Mouse (Mus musculus) CH12.LX (cell line): ENCODE measurements around the gene Gm20431.

Experiments used
- CHD1 ChIP-seq: IDR thresholded peaks from 2 replicates; pipeline ENCODE4 v1.6.1; 2012; ENCODE audit warnings: low read depth, low read length, improper control_type of control experiment, inconsistent platforms
- CTCF ChIP-seq, 2 experiments: IDR thresholded peaks in 1 of 2; conservative IDR thresholded peaks in 1 of 2; 2 replicates each; pipeline ENCODE4 v1.5.1; 2011 to 2012; ENCODE audit warnings: low read depth in 2 of 2, low read length in 2 of 2, improper control_type of control experiment in 1 of 2, inconsistent platforms in 1 of 2, mild to moderate bottlenecking in 1 of 2, moderate library complexity in 1 of 2
- E2F4 ChIP-seq: IDR thresholded peaks from 2 replicates; pipeline ENCODE4 v1.6.1; 2011; ENCODE audit warnings: low read depth, low read length, improper control_type of control experiment; ENCODE audit not compliant: insufficient replicate concordance
- EP300 ChIP-seq: IDR thresholded peaks from 2 replicates; pipeline ENCODE4 v1.6.1; 2011; ENCODE audit warnings: low read length, improper control_type of control experiment
- GABPA ChIP-seq: IDR thresholded peaks from 2 replicates; pipeline ENCODE4 v1.6.1; 2012; ENCODE audit warnings: low read depth, low read length, improper control_type of control experiment, inconsistent platforms; ENCODE audit not compliant: insufficient replicate concordance
- HCFC1 ChIP-seq: IDR thresholded peaks from 2 replicates; pipeline ENCODE4 v1.6.1; 2012; ENCODE audit warnings: low read depth, mild to moderate bottlenecking, inconsistent platforms, low read length, improper control_type of control experiment
- MYC ChIP-seq: IDR thresholded peaks from 2 replicates; pipeline ENCODE4 v1.6.1; 2011; ENCODE audit warnings: low read depth, mild to moderate bottlenecking, improper control_type of control experiment, low read length
- POLR2A ChIP-seq: IDR thresholded peaks from 2 replicates; pipeline ENCODE4 v1.6.1; 2011; ENCODE audit warnings: low read depth, mild to moderate bottlenecking, improper control_type of control experiment, low read length
- RAD21 ChIP-seq: IDR thresholded peaks from 2 replicates; pipeline ENCODE4 v1.6.1; 2011; ENCODE audit warnings: low read depth, mild to moderate bottlenecking, low read length, improper control_type of control experiment, moderate library complexity
- RCOR1 ChIP-seq: conservative IDR thresholded peaks from 2 replicates; pipeline ENCODE4 v1.6.1; 2012; ENCODE audit warnings: low read depth, mild to moderate bottlenecking, inconsistent platforms, low read length, improper control_type of control experiment
- TCF12 ChIP-seq: IDR thresholded peaks from 2 replicates; pipeline ENCODE4 v1.6.1; 2014; ENCODE audit warnings: low read depth, mild to moderate bottlenecking, inconsistent platforms, low read length, improper control_type of control experiment
- USF1 ChIP-seq: IDR thresholded peaks from 2 replicates; pipeline ENCODE4 v1.6.1; 2014; ENCODE audit warnings: low read depth, mild to moderate bottlenecking, inconsistent platforms, low read length, improper control_type of control experiment
- ZNF384 ChIP-seq: IDR thresholded peaks from 2 replicates; pipeline ENCODE4 v1.6.1; 2012; ENCODE audit warnings: low read depth, low read length, improper control_type of control experiment, inconsistent platforms

GRCm38 (mm10) chr2:167641337-167641736, 20.0 kb downstream of the Gm20431 start:
- peak; percentile 24 to 92; a peak in 2 of 4 replicates for TF ChIP-seq CTCF (conservative IDR thresholded peaks at IDR 0.05 in 1 of 2, IDR thresholded peaks at IDR 0.05 in 1 of 2; ENCODE audit: low read depth in 2 of 2, low read length in 2 of 2)
- TF ChIP-seq RCOR1 = no peak
- no peak for TF ChIP-seq POLR2A
- TF ChIP-seq ZNF384 = no peak
- TF ChIP-seq EP300 = no peak
- no peak for TF ChIP-seq TCF12
- TF ChIP-seq E2F4 = no peak
- no peak for TF ChIP-seq USF1
- TF ChIP-seq GABPA = no peak
- TF ChIP-seq HCFC1 = no peak
- TF ChIP-seq CHD1 = no peak
- no peak for TF ChIP-seq MYC
- peak; percentile 89 for TF ChIP-seq RAD21
